Mouse (Mus musculus) CH12.LX (cell line): ENCODE measurements around the gene Phyhd1.

Experiments used
- CTCF ChIP-seq, 2 experiments: IDR thresholded peaks in 1 of 2; conservative IDR thresholded peaks in 1 of 2; 2 replicates each; pipeline ENCODE4 v1.5.1; 2011 to 2012; ENCODE audit warnings: low read depth in 2 of 2, low read length in 2 of 2, improper control_type of control experiment in 1 of 2, inconsistent platforms in 1 of 2, mild to moderate bottlenecking in 1 of 2, moderate library complexity in 1 of 2
- EP300 ChIP-seq: IDR thresholded peaks from 2 replicates; pipeline ENCODE4 v1.6.1; 2011; ENCODE audit warnings: low read length, improper control_type of control experiment
- HCFC1 ChIP-seq: IDR thresholded peaks from 2 replicates; pipeline ENCODE4 v1.6.1; 2012; ENCODE audit warnings: low read depth, mild to moderate bottlenecking, inconsistent platforms, low read length, improper control_type of control experiment
- KAT2A ChIP-seq: IDR thresholded peaks from 2 replicates; pipeline ENCODE4 v1.6.1; 2012; ENCODE audit warnings: low read length, improper control_type of control experiment, inconsistent platforms; ENCODE audit not compliant: insufficient replicate concordance
- MAFK ChIP-seq: IDR thresholded peaks from 2 replicates; pipeline ENCODE4 v1.6.1; 2011; ENCODE audit warnings: low read length, improper control_type of control experiment; ENCODE audit not compliant: insufficient replicate concordance
- MEF2A ChIP-seq: IDR thresholded peaks from 2 replicates; pipeline ENCODE4 v1.6.1; 2014; ENCODE audit warnings: low read depth, mild to moderate bottlenecking, inconsistent platforms, low read length, improper control_type of control experiment, borderline replicate concordance
- NRF1 ChIP-seq: IDR thresholded peaks from 2 replicates; pipeline ENCODE4 v1.6.1; 2014; ENCODE audit warnings: low read depth, mild to moderate bottlenecking, inconsistent platforms, low read length, improper control_type of control experiment, moderate library complexity
- POLR2A ChIP-seq: IDR thresholded peaks from 2 replicates; pipeline ENCODE4 v1.6.1; 2011; ENCODE audit warnings: low read depth, mild to moderate bottlenecking, improper control_type of control experiment, low read length
- RCOR1 ChIP-seq: conservative IDR thresholded peaks from 2 replicates; pipeline ENCODE4 v1.6.1; 2012; ENCODE audit warnings: low read depth, mild to moderate bottlenecking, inconsistent platforms, low read length, improper control_type of control experiment
- USF1 ChIP-seq: IDR thresholded peaks from 2 replicates; pipeline ENCODE4 v1.6.1; 2014; ENCODE audit warnings: low read depth, mild to moderate bottlenecking, inconsistent platforms, low read length, improper control_type of control experiment
- ZKSCAN1 ChIP-seq: IDR thresholded peaks from 2 replicates; pipeline ENCODE4 v1.6.1; 2012; ENCODE audit warnings: low read depth, inconsistent platforms, low read length, improper control_type of control experiment, borderline replicate concordance

GRCm38 (mm10) chr2:30242509-30242908 is 23.5 kb upstream of the Phyhd1 start:
- no peak for TF ChIP-seq NRF1
- no peak for TF ChIP-seq MAFK
- TF ChIP-seq POLR2A: no peak
- no peak for TF ChIP-seq MEF2A
- no peak for TF ChIP-seq HCFC1
- no peak for TF ChIP-seq EP300
- no peak for TF ChIP-seq USF1
- TF ChIP-seq RCOR1: no peak
- TF ChIP-seq ZKSCAN1: no peak
- no peak for TF ChIP-seq KAT2A
- TF ChIP-seq CTCF (conservative IDR thresholded peaks at IDR 0.05 in 1 of 2, IDR thresholded peaks at IDR 0.05 in 1 of 2; ENCODE audit: low read depth in 2 of 2, low read length in 2 of 2): no peak
